Mouse (Mus musculus) spleen, postnatal 4 days (tissue): Measurements from ENCODE around the gene Ccdc51.
A peak's percentile ranks its signal among the peaks of the same experiment; 100 is the strongest.

ENCODE experiments used
- DNase-seq, 2 experiments: peaks; one replicate each; pipeline ENCODE4 v3.0.0; 2022; ENCODE audit warnings: low spot score in 2 of 2

The Ccdc51 gene

DNA sequence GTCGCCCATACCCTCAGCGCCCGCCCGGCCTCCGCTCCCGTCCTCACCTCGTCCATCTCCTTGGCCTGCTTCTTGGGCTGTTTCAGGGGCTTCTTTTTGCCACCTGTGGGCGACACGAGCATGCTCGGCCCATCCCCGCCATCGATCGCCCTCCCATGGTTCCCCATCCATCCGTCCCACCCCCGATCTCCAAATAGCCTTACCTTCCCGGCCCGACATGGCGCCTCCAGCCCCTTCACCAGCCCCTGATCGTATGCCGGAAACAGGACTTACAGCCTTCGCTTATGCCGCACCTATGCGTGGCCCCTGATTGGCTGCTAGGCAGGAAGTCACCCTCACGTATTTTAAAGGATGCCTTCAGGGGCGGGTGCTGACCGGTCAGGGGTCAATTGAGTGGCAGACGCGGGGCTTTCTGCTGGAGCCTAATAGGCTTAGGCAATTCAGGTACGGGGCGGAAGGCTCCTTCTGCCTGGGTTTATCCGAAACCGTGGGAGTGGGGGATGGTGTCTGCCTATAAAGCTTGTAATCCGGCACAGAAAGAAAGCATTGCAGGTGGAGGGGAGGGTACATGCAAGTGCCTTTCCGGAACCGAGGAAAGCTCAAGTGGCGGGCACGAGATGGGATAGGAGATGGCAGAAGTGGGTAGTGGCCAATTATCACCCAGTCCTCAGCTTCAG lies at the start of gene Ccdc51, which contains the start of gene Tma7:
Gene Ccdc51 (plus strand): TSS at position 370 of the 677 bp plus-strand sequence.
Gene Tma7 (minus strand): TSS at position 464 of the 677 bp plus-strand sequence.
- DNase-seq: peak; percentile 84 to 90

DNA sequence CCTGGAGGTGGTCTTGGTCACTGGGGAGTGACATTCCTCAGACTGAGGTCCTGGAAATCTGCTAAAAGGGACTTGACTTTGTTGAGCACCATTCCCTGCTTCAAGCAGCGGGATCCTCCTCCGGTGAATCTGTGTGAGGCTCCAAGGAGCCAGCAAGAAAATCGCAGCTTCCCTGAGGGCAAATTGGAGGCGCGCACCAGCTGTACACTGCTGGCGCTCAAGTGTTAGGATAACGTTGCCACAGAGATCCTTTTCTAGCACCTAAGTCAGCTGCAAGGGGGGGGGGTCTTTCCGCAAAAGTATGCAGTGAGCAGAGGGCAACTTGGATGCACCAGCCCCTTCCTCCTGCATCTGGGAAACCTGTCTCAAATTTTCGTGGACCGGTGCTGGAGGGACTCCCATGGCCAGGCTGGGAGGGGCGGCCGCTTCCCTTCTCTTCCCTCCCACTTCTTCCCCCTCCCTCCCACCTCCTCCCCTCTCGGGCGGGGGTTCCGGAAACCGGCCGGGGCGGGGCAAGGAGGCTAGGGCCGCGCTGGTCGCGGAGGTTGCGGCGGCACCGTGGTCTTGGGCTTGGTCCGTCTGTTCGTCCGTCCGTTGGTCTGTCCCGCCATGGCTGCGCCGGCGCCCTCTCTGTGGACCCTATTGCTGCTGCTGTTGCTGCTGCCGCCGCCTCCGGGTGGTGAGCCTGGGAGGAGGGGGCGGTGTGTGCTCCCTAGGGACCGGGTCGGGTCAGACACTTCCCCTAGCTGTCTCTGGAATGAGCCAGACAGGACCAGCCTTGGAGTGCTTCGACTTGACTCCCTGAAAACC lies 44.0 kb upstream of the Ccdc51 start, which contains the start of gene Shisa5:
Gene Shisa5 (plus strand): TSS at position 480 of the 810 bp plus-strand sequence.
- peak; percentile 69 to 86 for DNase-seq

- DNase-seq: peak in 1 of 2 experiments; percentile 65
These were observed 43.4 kb upstream of the Ccdc51 start for GRCm38 (mm10) chr9:109038901-109039364.

- DNase-seq: no peak
These were observed 42.6 kb upstream of the Ccdc51 start for GRCm38 (mm10) chr9:109039681-109040080.

DNA sequence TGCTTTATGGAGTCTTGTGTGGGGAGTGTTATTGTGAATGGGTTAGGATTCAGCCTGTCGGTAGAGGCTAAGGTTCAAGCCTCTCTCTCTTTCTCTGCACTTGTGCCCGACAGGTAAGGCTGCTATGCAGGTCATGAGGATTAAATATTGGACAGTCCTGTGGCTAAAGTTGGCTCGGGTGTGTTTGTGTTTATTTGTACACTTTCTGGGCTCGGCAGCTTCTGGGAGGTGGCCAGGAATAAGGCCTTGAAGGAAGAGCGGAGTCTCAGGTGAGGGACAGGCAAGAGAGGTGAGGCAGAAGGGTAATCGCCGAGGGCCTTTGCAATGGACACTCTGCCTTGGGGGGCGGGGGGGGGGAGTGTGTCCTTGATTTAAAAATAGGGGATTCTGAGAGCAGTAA lies 42.1 kb upstream of the Ccdc51 start:
- DNase-seq: peak in 1 of 2 experiments; percentile 47

- peak in 1 of 2 experiments; percentile 55 for DNase-seq
These were observed 41.4 kb upstream of the Ccdc51 start for GRCm38 (mm10) chr9:109040906-109041305.

DNA sequence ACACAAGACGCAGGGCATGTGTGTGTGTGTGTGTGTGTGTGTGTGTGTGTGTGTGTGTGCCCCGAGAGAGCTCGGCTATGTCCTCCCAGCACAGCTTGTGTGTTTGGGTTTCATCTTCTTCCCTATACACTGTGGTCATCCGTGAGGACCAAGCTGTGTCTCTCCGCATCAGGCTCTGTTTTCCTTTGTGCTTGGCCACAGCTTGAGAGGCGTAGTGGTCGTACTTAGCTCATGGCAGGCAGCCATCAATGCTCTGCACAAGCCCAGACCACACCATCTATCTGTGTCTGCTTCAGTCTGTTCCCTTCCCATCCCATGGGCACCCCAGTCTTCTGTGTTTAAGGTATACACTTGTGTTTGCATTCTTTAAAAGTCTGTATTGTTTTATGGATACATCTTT lies 40.9 kb upstream of the Ccdc51 start:
- peak in 1 of 2 experiments; percentile 52 for DNase-seq

- peak; percentile 72 to 87 for DNase-seq
These were observed 36.0 kb upstream of the Ccdc51 start for GRCm38 (mm10) chr9:109046306-109046705.

DNA sequence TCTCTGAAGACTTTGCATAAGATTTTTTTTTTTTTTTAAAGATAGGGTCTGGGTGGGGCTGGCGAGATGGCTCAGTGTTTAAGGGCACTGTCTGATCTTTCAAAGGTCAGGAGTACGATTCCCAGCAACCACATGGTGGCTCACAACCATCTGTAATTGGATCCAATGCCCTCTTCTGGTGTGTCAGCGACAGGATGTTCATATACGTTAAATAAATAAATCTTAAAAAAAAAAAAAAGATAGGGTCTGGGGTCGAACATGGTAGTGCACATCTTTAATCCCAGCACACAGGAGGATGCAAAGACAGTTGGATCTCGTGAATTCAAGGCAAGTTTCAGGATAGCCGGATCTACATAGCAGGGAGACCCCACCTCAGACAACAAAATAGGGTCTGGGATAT lies 33.0 kb upstream of the Ccdc51 start:
- DNase-seq: peak in 1 of 2 experiments; percentile 48

DNA sequence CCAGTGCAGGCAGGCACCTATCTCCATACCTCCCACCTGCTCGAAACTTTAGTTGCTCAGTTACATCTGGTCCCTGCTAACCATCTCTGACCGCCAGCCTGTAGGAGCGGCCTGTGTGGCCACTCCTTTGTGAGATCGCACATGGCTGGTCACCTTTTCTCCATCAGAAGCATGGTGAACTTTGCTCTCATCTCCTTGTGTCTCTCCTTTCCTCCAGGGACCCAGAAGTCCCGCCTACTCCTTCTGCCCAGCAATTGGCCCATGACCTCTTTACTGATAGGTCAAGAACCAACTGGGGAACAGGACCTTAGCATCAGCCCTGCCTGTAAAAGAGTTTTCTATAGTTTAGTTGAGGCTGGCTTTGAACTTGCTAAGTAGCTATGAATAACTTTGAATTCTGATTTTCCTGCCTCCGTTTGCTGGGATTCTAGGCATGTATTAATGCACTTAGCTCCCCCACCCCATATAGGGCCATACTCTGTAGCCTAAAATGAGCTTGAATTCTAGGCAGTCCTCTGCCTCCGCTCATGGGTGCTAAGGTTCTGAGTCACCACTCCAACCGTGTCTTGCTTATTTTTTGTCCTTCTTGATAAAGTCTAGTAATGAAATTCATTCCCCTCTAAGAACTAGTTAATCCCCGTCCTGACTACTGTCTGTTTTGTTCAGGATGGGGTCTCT lies 32.2 kb upstream of the Ccdc51 start:
- peak in 1 of 2 experiments; percentile 57 for DNase-seq

- DNase-seq: no peak
These were observed 31.7 kb upstream of the Ccdc51 start for GRCm38 (mm10) chr9:109050674-109050997.

DNA sequence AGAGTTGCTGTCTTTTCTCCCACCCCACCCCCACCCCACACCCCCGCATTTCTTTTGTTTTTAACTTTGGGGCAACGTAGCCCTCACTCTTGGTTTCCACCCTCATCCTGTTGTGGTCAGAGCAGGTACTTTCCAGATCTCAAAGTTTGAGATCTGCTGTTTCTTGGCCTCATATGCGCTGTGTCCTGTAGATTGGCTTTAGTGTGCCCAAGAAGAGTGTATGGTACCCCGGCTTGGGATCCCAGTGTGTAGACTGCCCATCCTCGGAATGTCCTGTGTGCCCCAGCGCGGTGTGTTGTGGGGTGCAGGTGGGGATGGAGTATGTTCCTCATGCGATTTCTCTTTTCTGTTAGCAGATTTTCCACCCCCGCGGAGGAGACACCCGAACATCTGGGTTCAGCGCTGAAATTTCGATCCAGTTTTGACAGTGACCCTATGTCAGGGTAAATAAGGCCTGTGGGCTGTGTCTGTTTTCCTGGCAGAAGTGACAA lies 31.2 kb upstream of the Ccdc51 start:
- DNase-seq: no peak

- DNase-seq: peak in 1 of 2 experiments; percentile 65
These were observed 30.4 kb upstream of the Ccdc51 start for GRCm38 (mm10) chr9:109051651-109052489.

DNA sequence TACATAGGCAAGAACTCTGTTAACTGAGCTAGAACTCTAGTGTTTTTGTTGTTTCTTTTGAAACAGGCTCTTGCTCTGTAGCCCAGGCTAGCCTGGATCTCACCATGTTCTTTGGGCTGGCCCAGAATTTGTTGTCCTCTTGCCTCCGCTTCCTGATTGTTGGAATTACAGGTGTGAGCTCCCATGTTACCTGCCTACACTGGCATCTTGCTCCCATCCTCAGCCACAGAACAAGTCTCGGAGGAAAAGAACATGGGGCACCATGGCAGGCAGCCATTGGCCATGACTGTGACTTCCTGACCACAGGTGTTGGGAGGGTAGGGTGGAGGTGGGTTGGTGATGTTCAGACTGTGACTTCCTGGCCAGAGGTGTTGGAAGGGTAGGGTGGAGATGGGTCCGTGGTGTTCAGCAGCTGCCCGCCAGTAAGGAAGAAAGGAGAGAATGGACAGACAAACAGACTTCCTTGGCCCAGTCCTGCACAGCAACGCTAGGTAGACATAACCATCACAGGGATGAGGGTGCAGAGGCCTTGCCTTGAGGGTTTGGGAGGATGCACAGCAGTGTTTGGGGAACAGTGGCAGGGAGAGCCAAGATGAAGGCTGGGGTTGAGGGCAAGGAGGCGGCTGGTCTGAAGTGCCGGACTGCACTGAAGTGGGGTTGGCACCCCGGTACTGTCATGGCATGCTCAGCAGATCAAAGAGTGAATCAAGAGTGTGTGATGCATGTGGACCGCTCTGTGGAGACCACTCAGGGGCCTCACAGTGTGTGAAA lies 29.6 kb upstream of the Ccdc51 start:
- peak in 1 of 2 experiments; percentile 61 for DNase-seq

DNA sequence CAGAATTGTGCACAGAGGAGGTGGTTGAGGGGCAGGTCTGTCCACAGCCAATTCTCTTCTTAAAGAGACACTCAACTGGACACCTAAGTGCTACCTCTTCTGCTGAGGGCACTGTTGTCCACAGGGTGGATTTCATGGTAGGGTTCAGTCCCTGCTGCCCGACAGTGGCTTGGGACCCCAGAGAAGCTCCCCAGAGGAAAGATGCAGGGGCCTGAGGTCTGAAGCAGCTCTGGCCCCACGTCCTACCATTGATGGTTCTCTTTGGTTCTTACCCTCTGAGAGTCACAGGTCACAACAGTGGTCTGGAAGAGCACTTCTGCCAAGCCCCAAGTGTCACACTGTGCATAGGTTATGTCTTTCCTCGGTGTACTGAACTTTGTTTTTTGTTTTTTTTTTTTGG lies 28.9 kb upstream of the Ccdc51 start:
- peak in 1 of 2 experiments; percentile 58 for DNase-seq

- DNase-seq: peak in 1 of 2 experiments; percentile 55
These were observed 28.4 kb upstream of the Ccdc51 start for GRCm38 (mm10) chr9:109053851-109054250.

DNA sequence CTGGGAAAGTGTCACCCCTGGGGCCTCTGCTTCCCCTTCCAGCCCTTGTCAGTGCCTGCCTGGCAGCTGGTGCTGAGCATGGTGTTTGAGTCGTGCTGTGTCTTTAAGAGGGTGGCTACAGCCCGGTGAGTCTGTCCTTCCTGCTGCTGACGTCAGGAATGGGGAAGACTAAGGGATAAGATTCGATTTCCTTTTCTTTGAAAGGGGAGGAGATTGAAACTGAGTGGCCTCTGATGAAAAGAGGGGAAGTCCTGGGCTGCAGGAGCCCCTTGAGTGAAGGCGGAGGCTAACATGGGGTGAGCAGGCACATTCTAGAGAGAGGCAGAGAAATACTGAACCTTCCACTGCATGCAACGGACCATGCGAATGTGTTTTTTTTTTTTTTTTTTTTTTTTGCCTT lies 27.6 kb upstream of the Ccdc51 start:
- peak; percentile 58 to 74 for DNase-seq

DNA sequence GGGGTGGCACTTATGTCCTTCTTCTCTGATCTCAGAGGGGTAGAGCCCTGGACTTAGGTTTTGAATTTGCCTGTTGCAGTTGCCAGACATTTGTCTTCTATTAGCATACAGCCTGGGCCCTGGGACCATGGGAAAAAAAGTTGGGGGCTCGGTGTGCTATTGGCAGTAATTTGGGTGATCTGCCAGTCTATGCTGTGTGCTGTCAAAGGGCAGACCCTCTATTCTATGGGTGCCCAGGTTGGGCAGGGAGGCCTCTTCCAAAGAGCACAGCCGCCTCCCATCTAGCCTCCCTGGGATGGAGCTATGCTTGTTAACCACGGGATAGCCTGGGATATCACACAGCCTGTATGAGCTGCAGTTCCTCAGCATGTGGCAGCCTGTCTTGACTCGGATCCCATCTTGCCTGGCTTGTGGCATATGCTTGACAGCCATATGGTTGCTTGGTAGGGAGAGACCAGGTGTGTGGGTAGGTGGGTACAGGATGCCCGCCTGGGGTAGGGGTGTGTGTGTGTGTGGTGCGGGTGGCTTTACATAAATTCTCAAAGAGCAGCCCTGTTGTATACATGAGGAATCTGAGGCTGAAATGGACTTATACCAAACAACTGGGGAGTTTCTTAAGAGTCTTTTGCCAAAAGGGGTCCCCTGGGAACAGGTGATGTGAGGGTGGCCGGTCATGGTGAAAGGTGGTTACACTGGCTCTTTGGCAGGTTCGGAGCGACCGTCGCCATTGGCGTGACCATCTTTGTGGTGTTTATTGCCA lies 26.8 kb upstream of the Ccdc51 start:
- DNase-seq: peak in 1 of 2 experiments; percentile 66

GRCm38 (mm10) chr9:109056081-109056690 lies 26.1 kb upstream of the Ccdc51 start:
- peak in 1 of 2 experiments; percentile 62 for DNase-seq
